Mouse (Mus musculus) thymus, adult 18-20 months (tissue): Measurements from ENCODE around the gene Ipmk.
"Not testable (repeated sequence)": the region's sequence is repeated elsewhere in the genome, so short reads cannot be mapped to it uniquely, and the experiment has no call there.

Source experiments
- DNase-seq, 2 experiments: peaks; one replicate each; pipeline ENCODE4 v3.0.0; 2022; ENCODE audit warnings: mixed read lengths in 2 of 2

The Ipmk gene

GRCm38 (mm10) chr10:71373706-71374105 is 26.1 kb downstream of the Ipmk start:
- no peak for DNase-seq

DNA sequence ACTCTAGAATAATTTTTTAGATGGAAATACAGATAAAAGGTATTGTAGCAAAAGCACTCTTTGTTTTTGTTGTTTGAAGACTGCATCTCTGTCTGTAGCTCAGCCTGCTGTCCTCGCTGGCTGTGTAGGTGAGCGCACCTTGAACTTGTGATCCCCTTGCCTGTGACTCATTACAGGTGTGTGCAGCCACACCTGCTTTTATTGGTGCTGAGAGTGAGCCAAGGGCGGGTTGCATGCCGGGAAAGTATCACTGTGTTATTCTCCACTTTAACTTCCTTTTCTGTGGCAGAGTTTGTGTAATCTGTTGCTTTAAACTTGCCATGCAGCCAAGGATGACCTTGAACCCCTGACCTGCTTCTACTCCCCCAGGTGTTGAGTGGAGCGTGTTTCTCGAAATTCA is 28.5 kb downstream of the Ipmk start:
- no peak for DNase-seq

GRCm38 (mm10) chr10:71380406-71380805 is 32.8 kb downstream of the Ipmk start:
- DNase-seq: no peak

DNA sequence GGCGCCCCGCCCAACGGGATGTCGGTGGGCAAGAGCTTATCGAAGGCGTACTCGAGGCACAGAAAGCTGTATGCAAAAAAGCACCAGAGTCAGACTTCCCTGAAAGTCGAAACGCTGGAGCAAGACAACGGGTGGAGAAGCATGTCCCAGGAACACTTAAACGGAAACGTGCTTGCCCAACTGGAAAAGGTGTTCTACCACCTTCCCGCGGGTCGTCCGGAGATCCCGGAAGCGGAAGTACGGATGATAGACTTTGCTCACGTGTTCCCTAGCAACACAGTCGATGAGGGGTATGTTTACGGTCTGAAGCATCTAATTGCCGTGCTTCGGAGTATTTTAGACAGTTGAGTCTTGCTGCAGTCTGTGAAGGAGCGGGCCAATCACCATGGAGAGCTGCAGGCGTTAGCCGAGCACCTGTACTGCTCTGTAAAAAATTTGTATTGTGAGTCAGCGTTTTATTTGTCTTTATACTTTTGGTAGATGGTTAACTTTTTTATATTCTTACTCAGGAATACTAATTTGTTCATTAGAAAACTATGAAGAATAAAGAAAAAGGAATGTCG is 34.0 kb downstream of the Ipmk start:
- DNase-seq: no peak

DNA sequence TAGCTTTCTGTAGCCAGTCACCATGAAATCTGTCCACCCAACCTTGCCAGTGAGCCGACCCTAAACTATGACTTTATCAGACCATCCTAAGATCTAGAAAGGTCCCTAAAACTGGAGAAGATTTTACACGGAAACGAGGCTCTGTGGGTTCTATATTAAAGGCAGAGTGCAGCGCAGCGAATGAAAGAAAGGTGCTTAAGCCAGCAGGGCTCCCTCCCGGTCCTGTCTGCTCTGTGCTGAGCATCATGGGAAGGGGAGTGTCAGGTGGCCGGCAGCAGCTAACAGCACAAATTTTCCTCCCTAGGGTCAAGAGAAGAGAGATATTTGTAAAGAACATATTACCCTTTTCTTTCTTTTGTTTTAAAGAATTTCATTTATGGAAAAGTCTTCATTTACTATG is 34.5 kb downstream of the Ipmk start:
- no peak for DNase-seq

DNA sequence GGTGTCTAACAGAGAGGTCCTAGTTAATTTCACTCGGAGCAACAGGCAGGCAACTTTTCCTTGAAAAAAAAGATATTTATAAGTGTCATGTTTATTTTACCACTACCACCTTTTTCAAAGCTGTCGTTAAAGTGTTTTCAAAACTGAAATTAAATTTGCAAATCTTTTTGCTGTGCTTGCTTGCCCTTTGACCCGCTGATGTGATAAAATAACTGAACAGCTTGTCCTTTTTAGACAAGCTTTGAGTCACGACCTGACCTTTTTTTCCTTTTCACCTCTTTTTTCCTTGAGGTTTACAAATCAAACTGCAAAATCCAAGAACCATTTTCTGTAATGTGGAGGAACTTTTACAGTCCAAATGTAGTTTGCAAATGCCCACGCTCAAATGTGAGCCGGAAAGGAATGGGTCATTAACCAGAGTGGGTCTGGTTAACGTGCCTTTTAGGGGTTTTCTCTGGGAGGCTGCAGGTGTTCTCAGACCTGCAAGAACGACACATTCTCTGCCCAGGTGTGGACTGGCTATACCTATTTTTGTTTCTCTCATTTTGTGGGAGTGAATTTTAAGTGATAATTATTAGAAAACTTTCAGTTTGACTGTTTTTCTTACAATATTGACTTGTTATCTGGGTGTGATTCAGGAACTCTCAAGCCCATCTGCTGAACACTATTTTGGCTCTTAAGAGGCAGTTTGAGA is 35.4 kb downstream of the Ipmk start:
- no peak for DNase-seq

DNA sequence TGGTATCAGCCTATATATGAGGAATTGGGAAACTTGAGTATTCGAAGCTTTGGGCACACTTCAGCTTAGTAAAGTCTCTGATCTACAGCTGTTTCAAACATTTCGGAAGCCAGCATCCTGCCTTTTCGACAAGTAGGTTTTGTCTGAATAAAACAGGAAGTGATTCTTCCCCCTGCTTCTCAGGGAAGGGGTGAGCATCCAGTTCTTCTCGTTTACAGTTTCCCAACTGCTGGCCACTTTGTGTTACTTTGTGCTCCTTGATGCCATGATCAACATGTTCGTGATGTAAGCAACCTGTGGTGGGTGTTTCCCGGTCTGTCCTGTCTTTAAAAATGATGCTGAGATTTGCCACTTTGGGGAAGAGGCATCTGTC is 36.0 kb downstream of the Ipmk start:
- DNase-seq: not testable (repeated sequence)

DNA sequence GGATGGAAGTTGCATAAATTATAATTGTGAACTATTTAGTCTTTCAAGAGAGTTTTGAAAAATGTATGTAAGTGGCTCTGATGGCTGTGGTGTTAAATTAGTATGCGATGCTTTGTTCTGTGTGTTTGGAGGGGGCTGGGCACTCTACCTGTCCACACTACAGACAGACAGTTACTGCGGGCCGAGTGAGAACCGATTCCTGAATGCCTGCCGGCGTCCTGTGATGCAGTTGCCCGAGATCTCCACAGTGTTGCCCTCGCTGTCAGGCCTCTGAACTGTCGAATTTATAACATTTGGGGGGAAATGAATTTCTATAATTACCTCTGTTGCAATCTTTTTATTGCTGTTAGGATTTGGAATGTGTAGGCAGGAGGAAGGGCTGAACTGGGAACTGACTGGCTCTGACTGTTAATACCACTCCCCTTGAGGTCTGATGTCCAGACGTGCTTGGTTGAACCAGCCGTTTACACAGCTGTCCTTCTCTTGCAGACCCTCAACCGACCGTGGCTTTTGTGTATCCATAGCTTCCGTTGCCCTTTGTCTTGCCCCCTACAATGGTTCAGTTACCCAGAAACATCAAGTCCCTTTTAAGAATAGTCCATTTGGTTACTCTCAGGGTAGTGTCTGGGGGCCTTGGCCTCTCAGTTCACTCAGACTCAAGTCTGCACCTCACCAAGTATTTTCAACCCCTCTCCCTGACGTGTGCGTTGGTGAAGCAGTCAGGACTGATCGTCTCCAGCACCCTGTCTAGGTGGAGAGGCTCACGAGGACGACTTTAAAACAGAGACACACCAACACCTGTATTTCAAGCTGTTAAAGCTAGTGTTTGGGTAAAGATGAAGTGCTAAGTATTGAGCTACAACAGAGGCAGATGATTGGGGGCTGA is 36.8 kb downstream of the Ipmk start:
- no peak for DNase-seq

DNA sequence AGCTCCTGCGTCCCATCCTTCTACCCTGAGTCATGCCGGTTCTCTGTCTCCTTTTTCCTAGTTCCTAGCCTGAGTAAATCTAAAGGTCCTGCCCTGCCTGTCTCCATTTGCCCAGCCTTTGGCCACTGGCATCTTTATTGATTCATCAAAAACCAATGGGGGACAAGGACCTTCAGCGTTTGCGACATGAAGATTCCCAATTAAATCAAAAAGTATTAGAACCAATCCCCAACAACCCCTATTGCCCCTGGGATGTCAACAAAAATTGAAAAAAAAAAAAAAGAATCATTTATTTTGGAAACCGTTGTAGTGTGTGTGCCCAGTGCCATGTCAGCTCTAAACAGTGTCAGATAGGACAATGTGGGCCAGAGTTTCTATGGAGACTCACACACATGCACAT is 41.7 kb downstream of the Ipmk start:
- no peak for DNase-seq

GRCm38 (mm10) chr10:71398383-71399145 is 51.0 kb downstream of the Ipmk start:
- DNase-seq: no peak

DNA sequence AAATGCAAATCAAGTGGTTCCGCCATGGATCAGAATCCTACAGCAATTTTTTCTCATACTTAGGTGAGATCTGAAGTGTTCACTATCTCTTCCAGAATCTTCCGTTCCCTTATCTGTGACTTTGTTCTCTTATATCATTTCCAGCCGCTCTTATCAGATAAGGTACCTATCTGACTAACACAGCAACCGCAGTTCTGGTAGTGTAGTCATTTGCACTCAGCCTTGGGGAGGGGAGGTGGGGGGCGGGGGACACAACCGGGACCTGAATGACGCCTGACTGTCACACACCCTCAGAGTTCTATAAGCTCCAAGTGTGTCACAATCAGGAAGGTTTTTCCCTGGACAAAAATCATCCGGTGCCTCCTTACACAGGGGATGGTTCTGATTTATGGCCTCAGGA is 51.8 kb downstream of the Ipmk start:
- DNase-seq: no peak

- DNase-seq: no peak
Observed at GRCm38 (mm10) chr10:71399987-71400386, 52.4 kb downstream of the Ipmk start.

DNA sequence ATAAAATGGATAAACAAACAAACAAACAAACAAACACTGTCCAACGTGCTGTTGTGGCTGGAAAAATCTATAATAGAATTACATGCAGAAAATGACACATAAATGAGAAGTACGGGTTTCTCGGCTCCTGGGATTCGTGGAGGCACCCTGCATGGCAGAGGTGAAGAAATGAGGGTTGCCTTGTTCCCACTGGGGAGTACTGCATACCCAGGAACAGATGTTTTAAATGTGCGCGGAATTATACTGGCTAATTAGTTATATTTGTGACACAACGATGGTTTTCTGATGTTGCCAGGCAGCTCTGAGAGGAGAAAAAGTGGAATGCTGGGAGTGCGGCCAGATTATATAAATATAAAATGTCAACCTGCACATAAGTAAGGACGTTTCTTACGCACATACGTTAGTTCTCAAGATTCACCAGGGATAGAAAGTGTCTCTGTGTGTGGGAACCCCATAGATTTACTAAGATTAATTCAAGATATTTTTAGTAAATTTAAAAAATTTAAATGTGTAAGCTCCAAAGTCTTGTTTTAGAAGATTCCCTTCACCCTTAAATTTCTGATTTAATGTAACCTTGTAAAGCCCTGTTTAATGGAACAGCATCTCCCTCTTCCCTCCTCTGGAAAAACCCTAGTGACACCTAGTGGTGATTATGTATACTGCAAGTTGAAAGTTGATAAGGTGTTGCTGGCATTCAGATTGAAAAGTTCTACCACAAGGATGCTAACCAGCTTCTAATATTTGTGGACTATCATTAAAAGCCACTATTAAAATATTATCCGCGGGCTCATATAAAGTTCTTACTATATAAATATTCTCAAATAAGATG is 53.5 kb downstream of the Ipmk start:
- DNase-seq: no peak

DNA sequence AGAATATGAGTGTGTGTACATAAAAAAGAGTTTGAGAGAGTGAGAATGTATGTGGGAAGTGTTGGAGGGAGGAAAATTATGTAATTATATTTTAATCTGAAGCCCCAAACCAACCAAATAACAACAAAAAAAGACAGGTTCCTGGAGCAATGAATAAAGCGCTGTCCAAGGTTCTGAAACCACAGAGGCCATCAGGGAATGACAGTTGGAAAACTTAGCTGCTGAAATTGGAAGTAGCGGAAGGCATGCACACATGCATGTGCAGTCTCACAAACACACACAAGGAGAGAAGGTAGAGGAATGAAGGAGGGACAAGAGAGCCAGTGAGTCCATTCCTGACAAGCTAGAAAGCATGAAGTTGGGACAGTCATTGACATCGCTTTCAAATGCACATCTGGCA is 56.1 kb downstream of the Ipmk start:
- no peak for DNase-seq

DNA sequence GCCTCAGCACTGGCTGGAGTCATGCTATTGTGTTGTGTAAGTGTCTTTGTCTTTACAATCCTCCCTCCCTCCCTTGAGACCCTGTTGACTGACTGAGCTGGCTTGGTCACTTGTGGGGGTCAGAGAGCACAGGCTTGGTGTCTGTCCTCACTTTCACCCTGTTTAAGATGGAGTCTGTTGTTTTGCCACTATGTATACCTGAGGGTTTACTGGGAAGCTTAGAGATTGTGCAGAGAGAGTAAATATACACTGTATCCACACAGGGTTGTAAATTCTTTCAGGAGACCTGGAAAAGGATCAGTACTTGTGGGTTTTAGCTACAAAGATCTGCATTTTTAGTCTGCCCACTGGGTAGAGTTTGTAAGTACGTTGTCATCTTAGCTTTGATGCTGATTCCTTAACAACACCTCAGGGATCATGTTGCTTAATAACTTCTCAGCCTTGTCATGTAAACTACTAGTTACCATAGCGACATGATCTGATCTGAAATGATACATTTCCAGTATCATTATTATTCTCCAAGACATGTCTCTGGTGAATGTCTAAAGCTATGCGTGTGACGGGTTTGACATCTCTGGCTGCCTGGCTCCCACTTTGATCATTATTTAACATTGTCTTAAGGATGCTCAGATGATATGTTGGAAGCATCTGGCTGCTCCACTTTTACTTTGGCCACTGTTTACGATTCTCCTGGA is 58.1 kb downstream of the Ipmk start:
- no peak for DNase-seq

DNA sequence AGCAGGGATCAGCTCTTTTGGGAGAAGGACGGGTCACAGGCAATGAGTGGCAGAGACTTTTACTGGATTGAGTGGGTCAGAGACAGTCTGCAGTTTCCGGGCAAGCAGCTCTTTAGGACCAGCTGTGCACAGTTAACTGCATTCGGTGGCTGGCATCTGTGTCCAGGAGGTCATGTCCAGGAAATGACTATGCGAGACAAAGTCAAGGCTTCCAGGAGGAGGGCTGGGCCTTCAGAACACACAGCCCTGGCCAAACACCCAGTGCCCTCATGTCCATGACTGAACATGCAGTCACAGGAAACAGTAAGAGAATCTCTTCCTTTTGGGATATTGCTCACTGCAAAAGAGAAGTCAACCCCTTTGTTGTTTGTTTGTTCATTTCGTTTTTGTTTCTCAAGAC is 62.4 kb downstream of the Ipmk start:
- no peak for DNase-seq

DNA sequence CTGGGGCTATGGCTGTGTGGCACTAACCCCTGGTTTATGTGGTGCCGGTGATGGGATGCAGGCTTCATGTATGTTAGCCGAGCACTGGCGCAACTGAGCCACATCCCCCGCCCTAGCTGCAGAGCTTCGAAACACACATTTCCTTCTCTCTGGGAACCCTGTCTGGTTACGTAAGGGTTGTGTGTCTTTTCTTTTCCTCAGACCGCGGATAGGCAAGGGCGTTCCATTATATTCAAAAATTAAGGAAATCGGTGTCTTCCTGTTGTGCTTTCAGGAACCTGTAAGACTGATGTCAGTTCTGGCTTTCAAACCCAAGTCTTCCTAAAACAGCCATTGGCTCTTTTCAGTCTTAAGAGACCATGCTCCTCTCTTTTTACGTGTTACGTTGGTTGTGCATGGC is 65.8 kb downstream of the Ipmk start:
- no peak for DNase-seq

DNA sequence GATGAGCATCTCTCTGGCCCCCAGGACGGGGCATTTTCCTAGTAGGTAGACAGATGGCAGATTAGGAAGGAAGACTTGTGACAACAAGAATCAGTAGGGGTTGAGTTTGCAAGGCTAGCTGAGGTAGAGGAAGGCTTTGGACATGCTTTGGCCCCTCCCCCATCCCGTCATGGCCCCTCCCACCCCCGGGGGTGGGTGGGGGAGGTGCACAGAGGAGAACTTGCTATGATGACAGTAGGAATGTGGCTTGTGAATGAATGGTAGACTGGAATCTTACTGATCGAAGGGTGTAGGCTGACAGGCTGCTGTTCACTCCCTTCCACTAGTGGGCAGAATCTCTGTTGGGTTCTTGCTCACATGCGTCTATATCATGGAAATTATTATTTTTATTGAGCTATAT is 74.0 kb downstream of the Ipmk start:
- no peak for DNase-seq

GRCm38 (mm10) chr10:71422047-71423037 is 74.8 kb downstream of the Ipmk start:
- no peak for DNase-seq

DNA sequence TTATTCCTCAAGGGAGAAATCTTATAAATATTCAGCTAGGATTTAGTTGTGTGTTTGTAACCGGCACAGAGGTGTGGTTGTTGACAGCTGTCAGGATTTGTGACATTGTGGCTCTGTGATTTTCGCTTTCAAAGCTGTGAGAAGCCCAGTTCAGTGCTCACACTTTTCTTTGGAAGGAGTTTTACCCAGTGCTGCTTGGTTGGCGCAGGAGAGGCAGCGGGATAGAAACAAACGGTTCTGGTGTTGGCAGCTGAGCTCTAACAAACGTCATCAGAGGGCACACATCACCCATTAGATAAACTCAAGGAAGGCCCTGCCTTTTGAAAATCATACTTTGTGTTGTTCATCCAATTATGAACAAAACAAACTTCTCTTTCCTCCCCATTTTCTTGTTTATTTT is 79.2 kb downstream of the Ipmk start:
- no peak for DNase-seq

DNA sequence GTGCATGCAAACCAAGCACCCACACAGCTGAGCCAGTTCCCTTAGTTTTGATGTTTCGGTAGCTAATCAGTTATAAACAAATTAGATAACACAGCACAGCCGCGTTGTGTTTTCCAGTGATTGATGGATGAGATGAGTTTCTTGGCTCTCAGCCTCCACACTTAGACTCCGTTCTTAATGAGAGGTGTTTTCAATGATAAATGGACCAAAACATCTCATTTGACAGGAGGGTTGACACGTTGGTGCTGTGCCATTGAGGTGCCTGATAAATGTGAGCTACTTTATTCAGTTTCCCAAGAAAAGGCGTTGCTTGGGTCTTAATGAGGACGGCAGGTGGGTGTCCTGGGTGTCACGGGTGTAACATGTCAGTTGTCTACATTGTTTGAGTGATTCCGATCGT is 79.8 kb downstream of the Ipmk start:
- no peak for DNase-seq
